Mouse (Mus musculus) bone marrow, adult 2 months (tissue): ENCODE data around the gene Tprg.

Experiments used
- CTCF ChIP-seq: fragments of 200-500 bp; IDR thresholded peaks from 2 replicates; pipeline ENCODE4 v1.5.1; 2011; ENCODE audit warnings: low read length, control low read depth; ENCODE audit not compliant: control insufficient read depth, insufficient read depth
- POLR2A ChIP-seq: fragments of 200-500 bp; IDR thresholded peaks from 2 replicates; pipeline ENCODE4 v1.6.1; 2011; ENCODE audit warnings: low read depth, mild to moderate bottlenecking, control low read depth, low read length, borderline replicate concordance; ENCODE audit not compliant: control insufficient read depth

DNA sequence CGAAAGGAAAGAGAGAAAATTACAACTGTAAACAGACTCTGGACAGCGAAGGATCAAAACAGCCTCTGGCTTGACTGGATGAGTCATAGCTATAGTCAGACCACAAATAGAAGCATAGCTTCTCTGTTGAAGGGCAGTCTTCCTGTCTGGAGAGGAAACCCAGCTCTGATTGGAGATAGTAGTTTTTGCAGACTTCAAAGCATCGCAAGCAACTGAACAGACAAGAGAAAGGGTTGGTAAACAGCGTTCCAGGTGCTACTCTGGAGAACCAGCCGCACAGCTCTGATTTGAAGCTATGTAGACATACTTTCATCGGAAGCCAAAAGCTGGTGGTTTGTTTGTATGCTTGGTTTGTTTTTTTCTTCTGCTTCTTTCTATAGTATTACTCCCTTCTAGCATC lies 37.7 kb upstream of the Tprg start:
- TF ChIP-seq POLR2A (no peak), CTCF (no peak)
